Mouse (Mus musculus) ES-Bruce4 (cell line): ENCODE measurements around the gene Nelfe.

Experiments used
- CTCF ChIP-seq: IDR thresholded peaks from one replicate; pipeline ENCODE4 v1.8.1; 2011; ENCODE audit warnings: low read depth, low read length
- EP300 ChIP-seq: IDR thresholded peaks from 2 replicates; pipeline ENCODE4 v1.6.1; 2011; ENCODE audit warnings: low read depth, low read length; ENCODE audit not compliant: insufficient read depth
- POLR2A ChIP-seq: IDR thresholded peaks from one replicate; pipeline ENCODE4 v1.8.1; 2011; ENCODE audit warnings: low read length; ENCODE audit not compliant: insufficient read depth

DNA sequence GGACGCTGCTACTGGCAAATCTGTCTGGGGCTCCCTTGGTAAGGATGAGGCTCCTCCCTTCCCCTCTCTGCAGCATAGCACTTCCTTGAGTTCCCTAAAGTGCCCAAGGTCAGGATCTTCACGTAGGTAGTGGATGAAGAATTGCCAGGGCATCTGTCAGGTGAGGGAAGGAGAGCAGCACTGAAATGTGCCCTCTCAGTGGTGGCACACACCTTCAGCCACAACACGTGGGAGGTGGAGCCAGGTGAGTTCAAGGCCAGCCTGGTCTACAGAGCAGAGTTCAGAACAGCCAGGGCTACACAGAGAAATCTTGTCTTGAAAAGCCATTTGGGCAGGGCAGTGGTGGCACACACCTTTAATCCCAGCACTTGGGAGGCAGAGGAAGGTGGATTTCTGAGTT lies 4.6 kb downstream of the Nelfe start:
- no peak for TF ChIP-seq CTCF
- TF ChIP-seq EP300, result no peak
- TF ChIP-seq POLR2A, result no peak
